Mouse (Mus musculus) brain, embryonic 14.5 days (tissue): Measurements from ENCODE around the gene Cacna2d1.

Source experiments
- CTCF ChIP-seq: fragments of 200-500 bp; IDR thresholded peaks from 2 replicates; pipeline ENCODE4 v1.5.1; 2012; ENCODE audit warnings: inconsistent platforms, mild to moderate bottlenecking, moderate library complexity, borderline replicate concordance; ENCODE audit not compliant: insufficient read depth, insufficient read length; ENCODE audit errors: extremely low read depth
- POLR2A ChIP-seq: fragments of 200-500 bp; IDR thresholded peaks from 2 replicates; pipeline ENCODE4 v1.6.1; 2012; ENCODE audit warnings: mild to moderate bottlenecking, inconsistent platforms, borderline replicate concordance; ENCODE audit not compliant: poor library complexity, insufficient read depth, insufficient read length, severe bottlenecking; ENCODE audit errors: extremely low read depth

DNA sequence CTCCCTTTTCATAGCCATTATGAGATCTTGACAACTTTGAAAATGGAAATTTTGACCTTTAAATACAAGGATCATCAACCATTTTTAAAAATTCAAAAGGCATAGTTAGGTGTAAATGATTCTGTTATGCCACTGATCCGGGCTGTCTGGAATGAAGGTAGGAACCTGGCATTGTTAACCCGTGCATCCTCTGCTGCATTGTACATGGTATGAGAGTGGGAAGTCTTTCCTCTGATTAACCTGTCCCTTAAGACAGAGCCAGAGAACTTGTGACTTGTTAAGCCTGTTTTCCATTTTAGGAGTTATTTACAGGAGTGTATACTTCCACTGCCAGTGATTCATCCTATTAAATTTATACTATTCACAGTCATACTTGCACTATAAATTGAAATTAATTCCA is 171.2 kb downstream of the Cacna2d1 start:
- TF ChIP-seq POLR2A (no peak), CTCF (no peak)
